Comparison of ENCODE assay signal across 9 mouse cellular contexts in genomic region chr10:80347514-80347967, GRCm38 (mm10). TPM values are rescaled to one million over a fixed set of nuclear protein-coding genes. Genes with fewer than 3 reads are reported as not detected.
DNase-seq lines count a peak whose midpoint lies in the region; ATAC-seq and TF ChIP-seq lines count a peak whose summit lies in the region.
"Had no signal": no experiment of that assay in that cellular context is flagged by ENCODE, and none has a peak within 500 bp of the region (broad histone marks: within the 10 kb centered on the region; RNA-seq: fewer than 3 reads in every experiment).

No protein-coding gene starts in this region.

- no peaks in the 10 kb centered on the region for H3K36me3 ChIP-seq in forebrain, embryonic 10.5 days (replicated peaks)
- H3K36me3 ChIP-seq in forebrain, embryonic 16.5 days (ENCODE audit: control insufficient read depth, insufficient read depth) = no peaks in the 10 kb centered on the region
- no peaks in the 10 kb centered on the region for H3K36me3 ChIP-seq in testis, adult 2 months (ENCODE audit: control insufficient read depth, insufficient read depth, low read length)
- no peaks in the 10 kb centered on the region for H3K36me3 ChIP-seq in liver, adult 2 months (ENCODE audit: control insufficient read depth, insufficient read depth, low read length)

- WGBS in forebrain, embryonic 10.5 days = 14% methylated on average over 17 of the region's 17 CpGs
- 11% methylated on average over 17 of the region's 17 CpGs for WGBS in forebrain, embryonic 16.5 days
- 10% methylated on average over 17 of the region's 17 CpGs for WGBS in liver, adult 2 months

- no peak overlapping the region for H3K4me2 ChIP-seq in forebrain, embryonic 16.5 days (ENCODE audit: low read length)

- H3K9me3 ChIP-seq in forebrain, embryonic 10.5 days = no peaks in the 10 kb centered on the region
- no peaks in the 10 kb centered on the region for H3K9me3 ChIP-seq in forebrain, embryonic 16.5 days (ENCODE audit: control insufficient read depth, low read length)

- no peak for ATAC-seq in forebrain, embryonic 16.5 days

- TF ChIP-seq POLR2A in testis, adult 2 months (IDR thresholded peaks at IDR 0.05; ENCODE audit: control insufficient read depth, low read depth, low read length) = no peak
- TF ChIP-seq POLR2A in liver, adult 2 months (IDR thresholded peaks at IDR 0.05; ENCODE audit: extremely low read depth, insufficient read depth, low read length) = no peak

- H3K9ac ChIP-seq in forebrain, embryonic 16.5 days (replicated peaks; ENCODE audit: low read depth, low read length) = no peak overlapping the region
- H3K9ac ChIP-seq in liver, adult 2 months (ENCODE audit: low read depth, low read length) = no peak overlapping the region

- no peak overlapping the region for H3K27ac ChIP-seq in forebrain, embryonic 10.5 days
- H3K27ac ChIP-seq in forebrain, embryonic 16.5 days (ENCODE audit: low read length) = no peak overlapping the region
- no peak overlapping the region for H3K27ac ChIP-seq in testis, adult 2 months (ENCODE audit: control insufficient read depth, insufficient read depth, low read depth, low read length)
- H3K27ac ChIP-seq in liver, adult 2 months (replicated peaks; ENCODE audit: insufficient read depth, low read depth, low read length) = no peak overlapping the region

- peaks cover 100% of the 10 kb centered on the region for H3K27me3 ChIP-seq in forebrain, embryonic 10.5 days (ENCODE audit: poor library complexity, severe bottlenecking)
- peaks cover 81% of the 10 kb centered on the region for H3K27me3 ChIP-seq in forebrain, embryonic 16.5 days (replicated peaks; ENCODE audit: control insufficient read depth, insufficient read depth, low read length)
- no peaks in the 10 kb centered on the region for H3K27me3 ChIP-seq in testis, adult 2 months (ENCODE audit: control insufficient read depth, insufficient read depth, low read length)
- H3K27me3 ChIP-seq in liver, adult 2 months (ENCODE audit: control insufficient read depth, insufficient read depth, low read length) = no peaks in the 10 kb centered on the region; the same call in 1 of the 2 replicates

- no peaks in the 10 kb centered on the region for H3K79me2 ChIP-seq in liver, adult 2 months (ENCODE audit: control insufficient read depth, insufficient read depth, low read length)

- H3K4me3 ChIP-seq in forebrain, embryonic 10.5 days = peak overlapping the region; percentile 44; the same call in 1 of the 2 replicates
- no peak overlapping the region for H3K4me3 ChIP-seq in forebrain, embryonic 16.5 days (replicated peaks; ENCODE audit: low read length)
- H3K4me3 ChIP-seq in testis, adult 2 months (ENCODE audit: control insufficient read depth, low read depth, low read length) = peak overlapping the region; percentile 26
- H3K4me3 ChIP-seq in liver, adult 2 months (ENCODE audit: insufficient read depth, low read depth, low read length) = 0 out of 2 replicates have a peak overlapping the region, but pooled peaks have one; percentile 54

- no peak for TF ChIP-seq CTCF in testis, adult 2 months (IDR thresholded peaks at IDR 0.05; ENCODE audit: control insufficient read depth, insufficient read depth, insufficient replicate concordance, low read depth, low read length)
- no peak for TF ChIP-seq CTCF in liver, adult 2 months (IDR thresholded peaks at IDR 0.05; ENCODE audit: low read depth, low read length)

- H3K4me1 ChIP-seq in forebrain, embryonic 10.5 days = peaks cover 53% of the 10 kb centered on the region
- peaks cover 17% of the 10 kb centered on the region for H3K4me1 ChIP-seq in forebrain, embryonic 16.5 days (replicated peaks; ENCODE audit: control insufficient read depth, insufficient read depth, low read length)
- peaks cover 34% of the 10 kb centered on the region for H3K4me1 ChIP-seq in testis, adult 2 months (ENCODE audit: control insufficient read depth, insufficient read depth, low read length)
- H3K4me1 ChIP-seq in liver, adult 2 months (ENCODE audit: control insufficient read depth, insufficient read depth, low read length) = peaks cover 21% of the 10 kb centered on the region

- no peak for DNase-seq in forebrain, embryonic 10.5 days (ENCODE audit: extremely low spot score, low spot score)
- DNase-seq in testis, postnatal 14 days (ENCODE audit: low spot score) = no peak
- DNase-seq in liver, adult 2 months (ENCODE audit: extremely low read depth, low read depth, low spot score) = no peak
- no peak for DNase-seq in spleen, postnatal 36 days (ENCODE audit: low spot score in 2 of 2)
- DNase-seq in layer of hippocampus, adult 18-20 months (ENCODE audit: low spot score in 2 of 2) = no peak
- DNase-seq in thymus, postnatal 36 days = no peak

RNA-seq across cellular contexts. Expression of gene Adamtsl5, which starts 0.7 kb away (rescaled TPM):
- 0.27 and 0.54 TPM in 2 replicates for polyA plus RNA-seq in forebrain, embryonic 10.5 days (2016; fragmentation: Nextera tagmentation; extraction: Ambion mirVana)
- 0.51 and 0.66 TPM in 2 replicates for polyA plus RNA-seq in forebrain, embryonic 16.5 days (2015; fragmentation: Nextera tagmentation; extraction: Ambion mirVana)
- 3.3 and 4.1 TPM in 2 replicates for polyA plus RNA-seq in testis, adult 2 months (2012; rRNA removed)
- total RNA-seq in liver, adult 2 months (2014; rRNA removed) = 0.28 and 0.40 TPM in 2 replicates
- polyA plus RNA-seq in liver, adult 2 months (2012; rRNA removed) = 1.4 and 1.6 TPM in 2 replicates
- total RNA-seq in layer of hippocampus, adult 18-20 months (2021) = 1 to 10 TPM; 5.6 to 6.9 TPM
- polyA plus RNA-seq: CD4-positive, CD25-positive, alpha-beta regulatory T cell, adult 4 months had no signal

RNA-seq across cellular contexts. Expression of gene Plk5, which starts 8.7 kb away (rescaled TPM):
- 0.43 and 0.71 TPM in 2 replicates for polyA plus RNA-seq in forebrain, embryonic 10.5 days (2016; fragmentation: Nextera tagmentation; extraction: Ambion mirVana)
- 2.2 and 4.5 TPM in 2 replicates for polyA plus RNA-seq in forebrain, embryonic 16.5 days (2015; fragmentation: Nextera tagmentation; extraction: Ambion mirVana)
- 1.3 and 1.7 TPM in 2 replicates for polyA plus RNA-seq in testis, adult 2 months (2012; rRNA removed)
- total RNA-seq in liver, adult 2 months (2014; rRNA removed) = 0.60 and 1.4 TPM in 2 replicates
- 3.5 and 6.6 TPM in 2 replicates for polyA plus RNA-seq in liver, adult 2 months (2012; rRNA removed)
- total RNA-seq in layer of hippocampus, adult 18-20 months (2021) = 10 to 100 TPM; 30.3 to 30.5 TPM
- polyA plus RNA-seq: CD4-positive, CD25-positive, alpha-beta regulatory T cell, adult 4 months had no signal

RNA-seq across cellular contexts. Expression of gene Reep6, which starts 17.8 kb away (rescaled TPM):
- 7.7 and 9.1 TPM in 2 replicates for polyA plus RNA-seq in forebrain, embryonic 10.5 days (2016; fragmentation: Nextera tagmentation; extraction: Ambion mirVana)
- 2.2 and 3.2 TPM in 2 replicates for polyA plus RNA-seq in forebrain, embryonic 16.5 days (2015; fragmentation: Nextera tagmentation; extraction: Ambion mirVana)
- 698 and 732 TPM in 2 replicates for polyA plus RNA-seq in testis, adult 2 months (2012; rRNA removed)
- total RNA-seq in liver, adult 2 months (2014; rRNA removed) = 112 and 185 TPM in 2 replicates
- polyA plus RNA-seq in liver, adult 2 months (2012; rRNA removed) = 384 and 617 TPM in 2 replicates
- total RNA-seq in layer of hippocampus, adult 18-20 months (2021) = 10 to 100 TPM; 10.3 to 10.9 TPM

RNA-seq across cellular contexts. Expression of gene Pcsk4, which starts 18.2 kb away (rescaled TPM):
- polyA plus RNA-seq in forebrain, embryonic 10.5 days (2016; fragmentation: Nextera tagmentation; extraction: Ambion mirVana) = 5.7 and 6.7 TPM in 2 replicates
- 3.1 and 3.9 TPM in 2 replicates for polyA plus RNA-seq in forebrain, embryonic 16.5 days (2015; fragmentation: Nextera tagmentation; extraction: Ambion mirVana)
- polyA plus RNA-seq in testis, adult 2 months (2012; rRNA removed) = 324 and 326 TPM in 2 replicates
- 8.8 and 12.5 TPM in 2 replicates for total RNA-seq in liver, adult 2 months (2014; rRNA removed)
- 19.2 and 21.8 TPM in 2 replicates for polyA plus RNA-seq in liver, adult 2 months (2012; rRNA removed)
- 1 to 10 TPM; 3.5 to 3.8 TPM for total RNA-seq in layer of hippocampus, adult 18-20 months (2021)

RNA-seq across cellular contexts. Expression of gene 2310011J03Rik, which starts 27.2 kb away (rescaled TPM):
- 56.4 and 60.2 TPM in 2 replicates for polyA plus RNA-seq in forebrain, embryonic 10.5 days (2016; fragmentation: Nextera tagmentation; extraction: Ambion mirVana)
- 32.5 and 34.2 TPM in 2 replicates for polyA plus RNA-seq in forebrain, embryonic 16.5 days (2015; fragmentation: Nextera tagmentation; extraction: Ambion mirVana)
- polyA plus RNA-seq in testis, adult 2 months (2012; rRNA removed) = 11.3 and 13.1 TPM in 2 replicates
- 10.4 and 12.4 TPM in 2 replicates for total RNA-seq in liver, adult 2 months (2014; rRNA removed)
- polyA plus RNA-seq in liver, adult 2 months (2012; rRNA removed) = 25.4 and 25.5 TPM in 2 replicates
- 10 to 100 TPM; 25.0 to 25.9 TPM for total RNA-seq in layer of hippocampus, adult 18-20 months (2021)

Comparison
In these comparisons a context has a peak if more than half of its experiments do, and no peak if none do; other contexts are left out.
1. RNA of gene Reep6, which starts 17.8 kb away (polyA plus RNA-seq): 698 to 732 TPM in testis, adult 2 months and 384 to 617 TPM in liver, adult 2 months; 7.7 to 9.1 TPM in forebrain, embryonic 10.5 days and 2.2 to 3.2 TPM in forebrain, embryonic 16.5 days; every median in the first group is over 10 times any median in the second.